Mouse (Mus musculus): ENCODE measurements around the gene Mrto4. TPM values are rescaled to one million over a fixed set of nuclear protein-coding genes. Genes with fewer than 3 reads are reported as not detected.
A peak's percentile ranks its signal among the peaks of the same experiment; 100 is the strongest.

The Mrto4 gene
- polyA plus RNA-seq, 1 experiment from 2014 or later = 88.6 TPM

GRCm38 (mm10) chr4:139335507-139335906 lies 16.9 kb downstream of the Mrto4 start:
- no peak overlapping the region for H3K27ac ChIP-seq
- H3K9me3 ChIP-seq = no peaks in the 10 kb centered on the region
- 70% methylated on average over 7 of the region's 7 CpGs for whole genome bisulfite sequencing
- ATAC-seq (replicated peaks) = no peak
- H3K4me1 ChIP-seq = no peaks in the 10 kb centered on the region
- H3K4me2 ChIP-seq = no peak overlapping the region
- no peak overlapping the region for H3K4me3 ChIP-seq
- no peaks in the 10 kb centered on the region for H3K36me3 ChIP-seq (replicated peaks)
- peaks cover 18% of the 10 kb centered on the region for H3K27me3 ChIP-seq (replicated peaks)
- no peak overlapping the region for H3K9ac ChIP-seq

GRCm38 (mm10) chr4:139334631-139335295 lies 17.6 kb downstream of the Mrto4 start:
- Histone ChIP-seq H3K9ac (no peak overlapping the region), H3K27ac (no peak overlapping the region)
- WGBS = 69% methylated on average over 7 of the region's 9 CpGs

GRCm38 (mm10) chr4:139330605-139331004 lies 21.8 kb downstream of the Mrto4 start:
- no peak overlapping the region for H3K9ac ChIP-seq
- whole genome bisulfite sequencing = 10% methylated on average over 10 of the region's 10 CpGs
- ATAC-seq (replicated peaks) = no peak
- no peak overlapping the region for H3K4me2 ChIP-seq
- H3K4me1 ChIP-seq = no peaks in the 10 kb centered on the region
- 0 out of 2 replicates have a peak, but pooled peaks cover 3% of the 10 kb centered on the region for H3K27me3 ChIP-seq (replicated peaks)
- H3K27ac ChIP-seq = no peak overlapping the region
- H3K36me3 ChIP-seq (replicated peaks) = no peaks in the 10 kb centered on the region
- no peaks in the 10 kb centered on the region for H3K9me3 ChIP-seq
- H3K4me3 ChIP-seq = no peak overlapping the region

More at GRCm38 (mm10) chr4:139334631-139335295, 17.6 kb downstream of the Mrto4 start:
- Histone ChIP-seq H3K9me3 (no peaks in the 10 kb centered on the region), H3K36me3 (replicated peaks) (no peaks in the 10 kb centered on the region), H3K4me2 (no peak overlapping the region), H3K27me3 (replicated peaks) (peaks cover 18% of the 10 kb centered on the region), H3K4me1 (no peaks in the 10 kb centered on the region), H3K4me3 (no peak overlapping the region)
- ATAC-seq (replicated peaks) = no peak

DNA sequence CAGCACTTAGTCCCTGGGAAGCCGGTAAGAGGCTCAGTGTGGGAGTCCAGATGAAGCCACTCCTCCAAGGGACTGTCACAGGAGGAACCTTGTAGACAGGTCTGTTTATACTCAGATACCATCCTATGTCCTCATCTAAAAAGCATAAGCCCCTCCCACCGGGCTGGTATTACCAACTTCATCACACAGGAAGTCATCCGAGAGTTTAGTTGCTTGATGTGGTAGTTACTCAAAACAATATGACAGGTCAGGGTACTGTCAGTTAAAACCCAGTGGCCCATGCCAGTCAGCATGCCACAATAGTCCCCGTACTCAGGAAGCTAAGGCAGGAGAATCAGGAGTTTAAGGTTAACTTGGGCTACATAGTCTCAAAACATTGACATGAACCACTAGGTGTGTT lies 32.6 kb downstream of the Mrto4 start:
- Histone ChIP-seq H3K9me3 (no peaks in the 10 kb centered on the region), H3K4me2 (no peak overlapping the region), H3K36me3 (replicated peaks) (peaks cover 11% of the 10 kb centered on the region; the same call in 1 of the 2 replicates), H3K9ac (no peak overlapping the region), H3K4me3 (no peak overlapping the region), H3K27me3 (replicated peaks) (no peaks in the 10 kb centered on the region), H3K27ac (no peak overlapping the region), H3K4me1 (no peaks in the 10 kb centered on the region)
- no peak for ATAC-seq (replicated peaks)
- 94% methylated on average over 4 of the region's 4 CpGs for WGBS

DNA sequence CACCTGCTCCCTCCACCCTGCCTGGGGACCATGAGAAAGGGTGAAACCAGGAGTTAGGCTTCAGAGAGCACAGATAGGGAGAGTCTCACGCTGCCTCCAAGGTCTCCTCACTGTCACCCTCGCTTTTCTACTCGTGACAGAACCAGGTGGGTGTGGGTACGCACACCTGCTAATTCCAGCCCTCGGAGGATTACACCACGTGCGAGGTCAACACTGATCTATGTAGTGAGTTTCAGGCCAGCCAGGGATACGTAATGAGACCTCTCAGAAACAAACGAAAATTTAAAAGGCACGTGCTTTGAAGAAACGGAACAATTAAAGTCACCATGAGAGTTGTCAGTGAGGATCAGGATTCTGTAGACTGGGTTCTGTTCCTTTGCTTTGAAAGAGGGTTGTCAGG lies 33.9 kb downstream of the Mrto4 start:
- Histone ChIP-seq H3K4me1 (no peaks in the 10 kb centered on the region), H3K36me3 (replicated peaks) (peaks cover 11% of the 10 kb centered on the region; the same call in 1 of the 2 replicates), H3K9ac (no peak overlapping the region), H3K4me2 (no peak overlapping the region), H3K9me3 (no peaks in the 10 kb centered on the region), H3K27me3 (replicated peaks) (no peaks in the 10 kb centered on the region), H3K4me3 (no peak overlapping the region), H3K27ac (no peak overlapping the region)
- 92% methylated on average over 11 of the region's 11 CpGs for WGBS
- ATAC-seq (replicated peaks) = no peak

GRCm38 (mm10) chr4:139312632-139313031 lies 39.7 kb downstream of the Mrto4 start:
- Histone ChIP-seq H3K36me3 (replicated peaks) (no peaks in the 10 kb centered on the region; the same call in 1 of the 2 replicates), H3K27ac (no peak overlapping the region), H3K9ac (no peak overlapping the region), H3K27me3 (replicated peaks) (no peaks in the 10 kb centered on the region), H3K4me2 (no peak overlapping the region), H3K4me3 (no peak overlapping the region), H3K9me3 (no peaks in the 10 kb centered on the region), H3K4me1 (peaks cover 28% of the 10 kb centered on the region)
- no peak for ATAC-seq (replicated peaks)
- 53% methylated on average over 4 of the region's 4 CpGs for WGBS

DNA sequence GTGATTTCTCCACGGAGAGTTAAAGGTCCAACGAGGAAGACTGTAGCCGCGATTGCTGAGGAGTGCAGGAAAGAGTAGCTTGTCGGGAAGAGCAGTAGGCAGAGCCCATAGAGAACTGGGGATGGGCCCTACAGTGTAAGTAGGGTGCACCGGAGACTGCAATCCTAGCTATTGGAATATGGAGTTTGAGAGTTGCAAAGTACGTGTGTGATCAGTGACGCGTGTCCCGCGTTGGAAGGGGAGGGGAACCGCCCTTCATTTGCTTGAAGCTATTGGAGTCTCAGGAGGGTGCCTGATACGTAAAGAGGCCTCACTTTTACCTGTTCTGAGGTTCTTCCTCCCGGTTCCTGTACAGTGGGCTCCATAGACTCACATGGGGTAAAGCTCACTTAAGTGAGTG lies 40.7 kb downstream of the Mrto4 start:
- ATAC-seq (replicated peaks) = no peak
- peak overlapping the region; percentile 84; the same call in 1 of the 2 replicates for H3K9ac ChIP-seq

GRCm38 (mm10) chr4:139310899-139311701 lies 41.3 kb downstream of the Mrto4 start:
- peak overlapping the region; percentile 84 for H3K9ac ChIP-seq
- ATAC-seq (replicated peaks) = peak; percentile 85
- WGBS = under 1% methylated on average over 53 of the region's 53 CpGs

More for the DNA sequence above, 40.7 kb downstream of the Mrto4 start:
- Histone ChIP-seq H3K27ac (no peak overlapping the region), H3K9me3 (no peaks in the 10 kb centered on the region), H3K27me3 (replicated peaks) (no peaks in the 10 kb centered on the region), H3K36me3 (replicated peaks) (no peaks in the 10 kb centered on the region; the same call in 1 of the 2 replicates), H3K4me2 (peak overlapping the region; percentile 70), H3K4me3 (peak overlapping the region; percentile 82), H3K4me1 (peaks cover 28% of the 10 kb centered on the region)
- WGBS = 14% methylated on average over 14 of the region's 14 CpGs

GRCm38 (mm10) chr4:139310171-139310898 lies 42.0 kb downstream of the Mrto4 start, which contains the start of the genes Pqlc2 and Akr7a5:
Gene Pqlc2, minus strand, starts transcription at chr4:139310708.
Gene Akr7a5, plus strand, starts transcription at chr4:139310744.
- peak within 1 kb of the TSS; percentile 82 for H3K4me3 ChIP-seq
- H3K36me3 ChIP-seq (replicated peaks) = no peaks in the 10 kb centered on the region; the same call in 1 of the 2 replicates
- peak within 1 kb of the TSS; percentile 70 for H3K4me2 ChIP-seq
- WGBS = under 1% methylated on average over 63 of the region's 63 CpGs
- peak within 1 kb of the TSS; percentile 77 for H3K27ac ChIP-seq
- peak; percentile 90 for ATAC-seq (replicated peaks)
- peak within 1 kb of the TSS; percentile 84 for H3K9ac ChIP-seq
- H3K27me3 ChIP-seq (replicated peaks) = no peaks in the 10 kb centered on the region
- H3K9me3 ChIP-seq = no peaks in the 10 kb centered on the region
- H3K4me1 ChIP-seq = peaks cover 28% of the 10 kb centered on the region

More at GRCm38 (mm10) chr4:139310899-139311701, 41.3 kb downstream of the Mrto4 start:
- no peaks in the 10 kb centered on the region; the same call in 1 of the 2 replicates for H3K36me3 ChIP-seq (replicated peaks)
- H3K27ac ChIP-seq = peak overlapping the region; percentile 77
- peak overlapping the region; percentile 82 for H3K4me3 ChIP-seq
- no peaks in the 10 kb centered on the region for H3K27me3 ChIP-seq (replicated peaks)
- H3K9me3 ChIP-seq = no peaks in the 10 kb centered on the region
- peaks cover 28% of the 10 kb centered on the region for H3K4me1 ChIP-seq
- peak overlapping the region; percentile 70 for H3K4me2 ChIP-seq

GRCm38 (mm10) chr4:139309651-139310050 lies 42.7 kb downstream of the Mrto4 start:
- Histone ChIP-seq H3K9me3 (no peaks in the 10 kb centered on the region), H3K9ac (peak overlapping the region; percentile 84), H3K27ac (no peak overlapping the region), H3K4me1 (peaks cover 28% of the 10 kb centered on the region), H3K27me3 (replicated peaks) (no peaks in the 10 kb centered on the region), H3K4me2 (peak overlapping the region; percentile 70), H3K36me3 (replicated peaks) (no peaks in the 10 kb centered on the region), H3K4me3 (peak overlapping the region; percentile 82)
- 23% methylated on average over 6 of the region's 6 CpGs for WGBS
- ATAC-seq (replicated peaks) = 0 out of 2 replicates have a peak, but pooled peaks have one; percentile 1

- no peak overlapping the region for H3K4me2 ChIP-seq
- no peak overlapping the region for H3K27ac ChIP-seq
- peaks cover 28% of the 10 kb centered on the region for H3K4me1 ChIP-seq
- no peaks in the 10 kb centered on the region for H3K36me3 ChIP-seq (replicated peaks)
- no peaks in the 10 kb centered on the region for H3K27me3 ChIP-seq (replicated peaks)
- WGBS = 86% methylated on average over 5 of the region's 5 CpGs
- no peak overlapping the region for H3K9ac ChIP-seq
- no peak for ATAC-seq (replicated peaks)
- H3K9me3 ChIP-seq = no peaks in the 10 kb centered on the region
- H3K4me3 ChIP-seq = no peak overlapping the region
Observed at GRCm38 (mm10) chr4:139307916-139308315, 44.5 kb downstream of the Mrto4 start.

DNA sequence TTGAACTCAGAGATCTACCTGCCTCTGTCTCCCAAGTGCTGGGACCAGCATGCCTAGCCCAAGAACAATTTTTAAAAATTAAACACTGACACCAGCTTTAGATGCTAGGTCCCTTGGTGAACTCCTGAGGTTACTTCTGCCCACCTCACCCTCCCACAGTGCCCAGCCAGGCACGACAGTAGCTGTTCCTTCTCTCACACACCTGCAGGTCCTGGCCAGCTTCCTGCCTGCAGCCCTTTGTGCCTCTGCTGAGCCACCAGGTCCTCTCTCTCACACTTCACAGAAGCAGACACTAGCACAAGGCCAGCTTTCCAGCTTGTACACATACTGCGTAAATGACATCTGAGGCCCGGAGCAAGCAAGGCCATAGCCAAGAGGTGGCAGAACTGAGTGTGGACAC lies 46.9 kb downstream of the Mrto4 start:
- WGBS = 94% methylated on average over 3 of the region's 3 CpGs
- H3K36me3 ChIP-seq (replicated peaks) = 0 out of 2 replicates have a peak, but pooled peaks cover 7% of the 10 kb centered on the region
- H3K27me3 ChIP-seq (replicated peaks) = no peaks in the 10 kb centered on the region
- ATAC-seq (replicated peaks) = no peak
- H3K4me2 ChIP-seq = no peak overlapping the region
- H3K4me1 ChIP-seq = peaks cover 17% of the 10 kb centered on the region
- H3K27ac ChIP-seq = no peak overlapping the region
- no peak overlapping the region for H3K4me3 ChIP-seq
- no peak overlapping the region for H3K9ac ChIP-seq
- H3K9me3 ChIP-seq = no peaks in the 10 kb centered on the region

Data from midbrain, embryonic 15.5 days (tissue).